In genomic region chr1:38834899-38835298, GRCm38 (mm10) we compare ENCODE assay signal across 8 mouse cellular contexts. TPM values are rescaled to one million over a fixed set of nuclear protein-coding genes. Genes with fewer than 3 reads are reported as not detected.
DNase-seq lines count a peak whose midpoint lies in the region; ATAC-seq and TF ChIP-seq lines count a peak whose summit lies in the region.

No protein-coding gene starts in this region.

- in situ Hi-C loops in ES-E14 (cut with MboI; ENCODE audit: low sequenced_read_pairs in 2 of 2, unreplicated experiment in 2 of 2): no loop called here

- peak overlapping the region; percentile 71 for H3K4me3 ChIP-seq in layer of hippocampus, adult 2 months
- H3K4me3 ChIP-seq in ES-E14 (ENCODE audit: insufficient read depth in 1 of 2, low read depth in 1 of 2, low read length in 2 of 2, poor library complexity in 1 of 2, severe bottlenecking in 1 of 2): no peak overlapping the region
- H3K4me3 ChIP-seq in forebrain, postnatal 0 days (ENCODE audit: low read depth, low read length): peak overlapping the region; percentile 67
- H3K4me3 ChIP-seq in limb, embryonic 15.5 days: peak overlapping the region; percentile 69

- H3K36me3 ChIP-seq in ES-E14 (ENCODE audit: control insufficient read depth, insufficient read depth, low read length, poor library complexity, severe bottlenecking): no peaks in the 10 kb centered on the region
- peaks cover 9% of the 10 kb centered on the region; the same call in 1 of the 2 replicates for H3K36me3 ChIP-seq in forebrain, postnatal 0 days (ENCODE audit: insufficient read depth)
- no peaks in the 10 kb centered on the region for H3K36me3 ChIP-seq in limb, embryonic 15.5 days

- no peak for TF ChIP-seq POLR2A in brain, embryonic 14.5 days (IDR thresholded peaks at IDR 0.05; ENCODE audit: borderline replicate concordance, extremely low read depth, insufficient read depth, insufficient read length, poor library complexity, severe bottlenecking)

- 34% methylated on average over 3 of the region's 3 CpGs for WGBS in forebrain, postnatal 0 days
- WGBS in limb, embryonic 15.5 days: 35% methylated on average over 3 of the region's 3 CpGs

- no peak overlapping the region for H3K9ac ChIP-seq in ES-E14 (ENCODE audit: insufficient read depth, low read depth, low read length, poor library complexity, severe bottlenecking)
- H3K9ac ChIP-seq in forebrain, postnatal 0 days: 0 out of 2 replicates have a peak overlapping the region, but pooled peaks have one; percentile 81
- no peak overlapping the region for H3K9ac ChIP-seq in limb, embryonic 15.5 days

- TF ChIP-seq CTCF in layer of hippocampus, adult 2 months (conservative IDR thresholded peaks at IDR 0.05): peak; percentile 72
- TF ChIP-seq CTCF in brain, embryonic 14.5 days (IDR thresholded peaks at IDR 0.05; ENCODE audit: borderline replicate concordance, extremely low read depth, insufficient read depth, insufficient read length): peak; percentile 56; the same call in 1 of the 2 replicates
- peak; percentile 63 for TF ChIP-seq CTCF in forebrain, postnatal 0 days (IDR thresholded peaks at IDR 0.05; ENCODE audit: low read depth)

- peak overlapping the region; percentile 97 for H3K4me2 ChIP-seq in forebrain, postnatal 0 days (ENCODE audit: low read depth)
- peak overlapping the region; percentile 98 for H3K4me2 ChIP-seq in limb, embryonic 15.5 days

- no peaks in the 10 kb centered on the region for H3K9me3 ChIP-seq in ES-E14 (ENCODE audit: control insufficient read depth, insufficient read depth, low read depth, low read length)
- no peaks in the 10 kb centered on the region for H3K9me3 ChIP-seq in forebrain, postnatal 0 days (ENCODE audit: low read length)
- no peaks in the 10 kb centered on the region for H3K9me3 ChIP-seq in limb, embryonic 15.5 days

- H3K27ac ChIP-seq in layer of hippocampus, adult 2 months: no peak overlapping the region
- no peak overlapping the region for H3K27ac ChIP-seq in ES-E14 (ENCODE audit: insufficient read depth, low read depth, low read length, poor library complexity, severe bottlenecking)
- H3K27ac ChIP-seq in forebrain, postnatal 0 days (ENCODE audit: low read depth, low read length): no peak overlapping the region
- H3K27ac ChIP-seq in limb, embryonic 15.5 days: no peak overlapping the region

- ATAC-seq in forebrain, postnatal 0 days: no peak
- no peak for ATAC-seq in limb, embryonic 15.5 days (ENCODE audit: insufficient number of reproducible peaks, low FRiP score, low TSS enrichment, low read depth)

- peaks cover 0 to 3% of the 10 kb centered on the region in 2 experiments; a peak in 2 of 4 replicates for H3K4me1 ChIP-seq in ES-E14 (ENCODE audit: control insufficient read depth in 2 of 2, insufficient read depth in 2 of 2, low read length in 2 of 2, poor library complexity in 1 of 2)
- H3K4me1 ChIP-seq in forebrain, postnatal 0 days (ENCODE audit: insufficient read depth): 0 out of 2 replicates have a peak, but pooled peaks cover 7% of the 10 kb centered on the region
- H3K4me1 ChIP-seq in limb, embryonic 15.5 days: peaks cover 15% of the 10 kb centered on the region

- H3K27me3 ChIP-seq in forebrain, postnatal 0 days (ENCODE audit: insufficient read depth, low read length): no peaks in the 10 kb centered on the region
- H3K27me3 ChIP-seq in limb, embryonic 15.5 days: peaks cover 38% of the 10 kb centered on the region

- peak in 1 of 2 experiments; percentile 44 for DNase-seq in layer of hippocampus, adult 2 months (ENCODE audit: low spot score in 2 of 2)
- no peak for DNase-seq in layer of hippocampus, adult 9-11 months
- DNase-seq in ES-E14 (ENCODE audit: low read depth, low spot score) (peak; percentile 50), MN1 (ENCODE audit: low spot score) (no peak)
- DNase-seq in brain, embryonic 14.5 days (ENCODE audit: low read depth): peak; percentile 74
- peak; percentile 54 for DNase-seq in forebrain, postnatal 0 days
- peak; percentile 58 for DNase-seq in thymus, postnatal 4 days

TF ChIP-seq in ES-E14, 5 proteins besides CTCF, POLR2A, EP300 and RAD21:
- TF ChIP-seq ZC3H11A (IDR thresholded peaks at IDR 0.05; ENCODE audit: borderline replicate concordance, low read depth, low read length) (peak; percentile 35; the same call in 1 of the 2 replicates), MAFK (IDR thresholded peaks at IDR 0.05; ENCODE audit: insufficient read depth, low read depth, low read length) (no peak), ZNF384 (IDR thresholded peaks at IDR 0.05; ENCODE audit: low read depth, low read length) (no peak), HCFC1 (IDR thresholded peaks at IDR 0.05; ENCODE audit: borderline replicate concordance, insufficient read depth, low read length) (no peak)

RNA-seq across cellular contexts. Expression of gene Lonrf2, which starts 1.6 kb away (rescaled TPM):
- total RNA-seq in layer of hippocampus, adult 2 months (2021): 100 to 1,000 TPM; 106 to 109 TPM
- 0.69 and 1.5 TPM in 2 replicates for total RNA-seq in ES-E14 (2012; rRNA removed)
- polyA plus RNA-seq in brain, embryonic 14.5 days (2012; rRNA removed): 51.9 and 73.3 TPM in 2 replicates
- 103 and 143 TPM in 2 replicates for total RNA-seq in forebrain, postnatal 0 days (2014; rRNA removed)
- 13.8 and 21.9 TPM in 2 replicates for polyA plus RNA-seq in forebrain, postnatal 0 days (2015; fragmentation: Nextera tagmentation; extraction: Ambion mirVana)
- polyA plus RNA-seq in limb, embryonic 15.5 days (2015; fragmentation: Nextera tagmentation; extraction: Ambion mirVana): 1.2 and 1.8 TPM in 2 replicates

Comparison
In these comparisons a context has a peak if more than half of its experiments do, and no peak if none do; other contexts are left out.
1. DNase-seq: peak in ES-E14 (single experiment), brain, embryonic 14.5 days (single experiment), forebrain, postnatal 0 days (single experiment) and thymus, postnatal 4 days (single experiment); none in layer of hippocampus, adult 9-11 months (single experiment) and MN1 (single experiment).
2. H3K4me3 ChIP-seq: peak in layer of hippocampus, adult 2 months (single experiment), forebrain, postnatal 0 days (single experiment) and limb, embryonic 15.5 days (single experiment); none in ES-E14 (0 of 2).
3. RNA of gene Lonrf2, which starts 1.6 kb away (total RNA-seq): 103 to 143 TPM in forebrain, postnatal 0 days and 106 to 109 TPM in layer of hippocampus, adult 2 months; 0.69 to 1.5 TPM in ES-E14; every median in the first group is over 10 times any median in the second.
4. Peak in every context shown above with its lines, with median percentiles within 50 percentile points of each other: CTCF ChIP-seq.